Mouse (Mus musculus) CH12F3 (cell line): ENCODE data around the gene Scn8a.

Source experiments
- in situ Hi-C: fragments of 300-500 bp; cut with MboI; formaldehyde crosslinking; loops from 2 replicates; pipeline ENCODE4 v1.14.3; 2020; ENCODE audit warnings: low sequenced_read_pairs

Scn8a gene

DNA sequence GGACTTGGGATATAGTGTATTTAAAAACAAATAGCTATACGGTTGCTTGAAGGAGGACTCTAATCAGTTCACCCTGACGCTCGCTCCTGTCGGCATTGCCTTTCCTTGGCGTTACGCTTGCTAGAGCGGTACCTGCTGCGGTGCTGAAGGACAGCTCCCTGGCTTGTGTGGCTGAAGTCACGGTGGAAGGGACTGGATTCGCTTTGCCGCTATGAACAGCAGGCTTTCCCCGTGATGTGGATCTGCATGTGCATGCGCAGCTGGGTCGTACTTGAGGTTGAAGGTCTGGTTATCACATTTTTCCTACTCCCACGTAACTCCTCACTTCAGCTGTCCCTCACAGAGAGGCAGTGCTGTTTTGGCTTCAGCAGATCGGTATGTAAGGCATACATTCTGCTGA lies 3.5 kb downstream of the Scn8a start:
- in situ Hi-C loops, result no loop called here

DNA sequence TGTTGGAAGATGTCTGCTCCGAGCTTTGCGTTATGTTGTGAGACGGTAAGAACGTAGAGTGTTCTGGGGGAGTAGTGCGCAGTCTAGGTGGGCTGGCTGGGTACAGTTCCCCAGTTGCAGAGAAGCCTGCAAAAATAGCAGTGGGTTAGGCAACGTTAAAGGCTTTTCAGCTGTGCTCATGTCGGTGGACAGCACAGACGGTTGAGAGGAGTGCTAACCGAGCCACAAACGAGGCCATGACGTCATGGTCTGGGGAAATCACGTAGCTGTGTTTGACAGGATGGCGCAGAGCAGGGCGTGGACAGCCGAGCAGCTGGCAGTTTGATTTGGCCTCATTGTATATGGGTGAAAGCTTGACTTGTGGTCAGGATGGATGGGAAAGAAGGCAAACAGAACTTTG lies 9.4 kb downstream of the Scn8a start:
- in situ Hi-C loops, result no loop called here

DNA sequence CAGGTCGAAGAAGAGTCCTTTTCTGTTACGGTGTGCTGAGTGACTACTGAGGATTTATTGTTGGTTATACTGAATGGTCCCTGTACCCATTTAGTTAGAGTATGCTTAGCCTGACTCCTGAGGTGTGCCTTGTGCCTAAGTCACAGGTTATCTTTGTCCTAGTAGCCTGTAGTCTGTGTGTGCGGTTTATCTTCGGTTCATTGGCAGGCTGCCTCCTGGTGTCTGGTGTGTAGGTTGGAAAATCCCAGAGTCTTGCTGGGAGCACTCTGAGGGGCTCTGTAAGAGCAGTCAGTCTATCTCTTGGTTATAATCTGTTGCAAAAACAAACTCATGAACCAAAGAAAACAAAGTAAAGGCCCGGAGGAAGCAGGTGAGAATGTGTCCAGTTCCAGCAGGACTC lies 11.7 kb downstream of the Scn8a start:
- in situ Hi-C loops, result no loop called here

DNA sequence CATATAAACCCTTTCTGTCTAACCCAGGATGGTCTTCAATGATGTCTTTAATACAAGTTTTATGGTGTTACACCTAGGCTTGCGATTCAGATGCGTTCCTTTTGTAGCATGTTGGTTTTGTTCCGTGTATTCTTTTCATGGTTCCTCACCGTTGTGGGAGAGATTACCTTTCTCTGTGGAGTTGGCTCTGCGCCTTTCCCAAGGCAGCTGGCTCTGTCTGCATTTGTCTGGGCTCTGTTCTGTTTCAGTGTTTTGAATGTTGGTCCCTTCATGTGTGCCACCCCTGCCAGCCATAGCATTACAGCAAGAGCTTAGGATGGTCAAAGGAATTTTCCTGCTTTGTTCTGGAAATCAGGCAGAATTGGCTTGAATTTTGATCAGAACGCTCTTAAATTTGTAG lies 14.8 kb downstream of the Scn8a start:
- in situ Hi-C loops, result no loop called here

DNA sequence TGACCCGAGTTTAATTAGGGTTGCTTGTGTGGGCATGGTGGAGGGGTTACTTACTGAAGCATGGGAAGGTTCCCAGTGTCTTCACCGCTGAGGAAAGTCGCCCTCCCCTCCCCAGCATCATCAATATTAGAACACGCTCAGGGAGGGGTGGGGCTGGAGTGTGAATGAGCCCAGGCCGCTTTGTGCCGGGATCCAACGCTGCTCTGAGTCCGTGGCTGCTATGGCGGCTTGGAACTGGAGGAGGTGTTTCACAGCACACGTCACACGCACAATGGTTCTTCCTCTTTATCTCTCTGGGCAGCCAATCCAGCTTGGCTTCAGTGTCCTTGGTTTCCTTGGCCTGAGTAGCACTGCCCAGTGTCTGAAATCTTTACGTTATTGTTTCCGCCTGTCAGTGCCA lies 22.3 kb downstream of the Scn8a start:
- in situ Hi-C loops, result no loop called here

DNA sequence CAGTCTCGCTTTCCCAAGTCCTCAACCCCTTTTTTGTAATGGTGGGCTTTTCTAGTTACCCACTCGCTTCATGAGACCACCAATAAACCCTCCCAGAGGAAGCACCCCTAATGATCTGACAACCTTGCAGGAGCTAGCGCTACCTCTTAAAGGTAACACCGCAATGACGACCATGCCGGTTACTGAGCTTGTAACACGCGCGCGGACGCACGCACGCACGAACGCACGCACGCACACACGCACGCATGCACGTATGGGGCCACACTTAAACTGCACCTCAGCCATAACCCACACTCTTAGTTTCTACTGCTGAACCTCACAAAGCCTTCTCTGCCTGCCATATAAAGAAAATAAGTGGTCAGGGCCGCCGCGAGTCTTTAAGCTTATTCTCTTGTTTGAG lies 26.8 kb downstream of the Scn8a start:
- in situ Hi-C loops, result no loop called here

DNA sequence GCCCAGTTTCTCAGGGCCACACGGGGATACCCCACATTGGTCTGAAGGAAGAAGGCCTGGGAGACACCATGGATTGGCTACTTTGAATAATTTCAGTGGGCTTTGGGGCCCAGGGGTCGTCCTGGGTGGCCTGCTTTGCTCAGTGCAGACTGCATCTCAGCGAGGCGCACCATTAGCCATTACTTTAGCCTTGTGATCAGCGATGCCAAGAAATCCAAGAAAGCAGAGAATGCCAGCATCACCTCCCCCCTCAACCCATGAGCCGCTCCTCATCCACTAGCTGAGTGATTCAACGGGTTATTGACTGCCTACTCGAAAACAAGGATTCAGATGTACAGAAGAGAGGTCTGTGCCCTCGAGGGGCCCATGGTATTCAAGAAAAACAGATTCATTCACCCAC lies 34.2 kb downstream of the Scn8a start:
- in situ Hi-C loops, result no loop called here

DNA sequence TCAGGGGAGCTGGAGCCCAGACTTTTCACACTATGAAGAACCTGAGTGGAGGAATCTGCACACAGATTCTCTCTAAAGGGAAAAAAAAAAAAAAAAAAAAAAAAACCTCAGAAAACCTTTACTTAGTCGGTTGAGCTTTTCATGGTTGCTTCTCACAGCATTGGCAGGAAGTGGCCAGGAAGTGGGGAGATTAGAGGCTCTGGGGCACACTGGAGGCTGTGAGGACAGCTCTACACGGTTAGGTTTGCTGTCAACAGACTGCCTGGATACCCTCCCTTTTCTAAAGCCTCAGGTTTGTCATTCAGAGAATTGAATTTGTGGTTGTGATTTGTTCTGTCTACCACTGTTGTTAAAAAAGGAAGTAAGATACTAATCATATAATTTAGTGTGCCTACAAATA lies 35.3 kb downstream of the Scn8a start:
- in situ Hi-C loops, result no loop called here

DNA sequence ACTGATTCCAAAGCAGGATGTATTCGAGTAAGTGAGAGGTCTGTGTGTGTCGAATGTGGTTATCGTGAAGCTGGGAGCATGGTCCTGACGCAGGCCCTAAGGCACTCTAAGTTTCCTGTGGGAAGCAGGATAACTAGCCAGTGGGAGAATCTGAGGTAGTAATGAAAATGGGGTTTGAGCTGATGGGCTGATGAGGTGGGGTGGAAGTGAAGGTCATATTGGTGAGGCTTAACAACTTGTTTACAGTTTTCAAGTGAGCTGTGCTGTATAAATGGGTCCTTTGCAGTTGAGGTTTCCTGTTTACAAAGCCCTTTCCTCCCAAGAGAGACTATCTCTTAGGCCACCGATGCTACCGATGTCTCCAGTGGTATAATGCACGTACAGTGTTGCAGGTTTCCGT lies 36.1 kb downstream of the Scn8a start:
- in situ Hi-C loops, result no loop called here

DNA sequence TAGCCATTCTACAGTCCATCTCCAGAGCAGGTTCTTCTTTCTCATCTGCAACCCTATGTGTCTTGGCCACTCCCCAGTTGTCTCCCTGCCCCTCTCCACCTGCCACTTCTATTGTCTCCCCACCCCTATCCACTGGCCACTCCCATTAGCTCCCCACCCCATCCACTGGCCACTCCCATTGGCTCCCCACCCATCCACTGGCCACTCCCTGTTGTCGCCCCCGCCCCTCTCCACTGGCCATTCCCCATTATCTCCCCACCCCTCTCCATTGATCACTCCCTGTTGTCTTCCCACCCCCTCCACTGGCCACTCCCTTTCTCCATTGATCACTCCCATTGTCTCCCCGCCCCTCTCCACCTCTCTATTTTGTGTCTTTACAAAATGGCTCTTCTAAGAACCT lies 39.2 kb downstream of the Scn8a start:
- in situ Hi-C loops, result no loop called here

DNA sequence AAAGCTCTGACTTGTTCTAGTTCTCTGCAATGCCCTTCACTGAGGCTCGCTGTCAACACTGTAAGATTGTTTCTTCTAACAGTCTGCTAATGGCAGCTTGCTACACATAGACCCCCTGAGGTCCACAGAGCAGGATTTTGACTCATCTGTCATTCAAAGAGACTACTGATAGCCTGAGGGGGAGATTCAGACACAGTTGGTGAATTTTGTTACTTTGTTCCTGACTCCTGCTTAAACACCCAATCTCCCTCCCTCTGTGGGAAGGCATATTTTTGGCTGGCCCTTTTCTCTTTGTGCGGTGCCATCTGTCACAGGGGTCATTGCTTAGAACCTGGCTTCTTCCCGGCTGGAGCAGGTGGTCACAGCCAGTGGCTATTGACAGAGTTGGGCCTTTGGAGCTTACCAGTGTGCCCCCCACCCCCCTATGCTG lies 40.1 kb downstream of the Scn8a start:
- in situ Hi-C loops, result no loop called here

DNA sequence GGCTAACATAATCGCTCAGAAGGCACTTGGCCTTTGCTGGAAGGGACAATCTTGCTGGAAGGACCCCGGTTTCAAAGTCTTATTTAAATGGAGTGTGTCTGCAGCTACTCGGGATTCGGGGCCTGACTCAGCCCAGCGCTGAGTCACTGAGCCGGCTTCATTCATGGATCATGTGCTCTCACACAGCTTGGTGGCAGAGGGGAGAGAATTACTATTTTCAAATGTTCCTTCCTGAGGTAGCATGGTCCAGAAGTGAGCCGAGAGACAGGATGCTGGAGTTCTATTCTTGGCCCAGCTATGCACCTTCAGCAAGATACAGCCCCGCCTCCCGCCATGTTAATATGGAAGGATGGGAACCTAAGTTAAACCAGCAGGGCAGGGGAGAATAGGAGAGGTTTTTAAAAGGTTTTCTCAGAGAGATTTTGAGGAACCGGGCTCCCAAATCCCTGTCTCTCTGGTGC lies 40.8 kb downstream of the Scn8a start:
- in situ Hi-C loops, result no loop called here

DNA sequence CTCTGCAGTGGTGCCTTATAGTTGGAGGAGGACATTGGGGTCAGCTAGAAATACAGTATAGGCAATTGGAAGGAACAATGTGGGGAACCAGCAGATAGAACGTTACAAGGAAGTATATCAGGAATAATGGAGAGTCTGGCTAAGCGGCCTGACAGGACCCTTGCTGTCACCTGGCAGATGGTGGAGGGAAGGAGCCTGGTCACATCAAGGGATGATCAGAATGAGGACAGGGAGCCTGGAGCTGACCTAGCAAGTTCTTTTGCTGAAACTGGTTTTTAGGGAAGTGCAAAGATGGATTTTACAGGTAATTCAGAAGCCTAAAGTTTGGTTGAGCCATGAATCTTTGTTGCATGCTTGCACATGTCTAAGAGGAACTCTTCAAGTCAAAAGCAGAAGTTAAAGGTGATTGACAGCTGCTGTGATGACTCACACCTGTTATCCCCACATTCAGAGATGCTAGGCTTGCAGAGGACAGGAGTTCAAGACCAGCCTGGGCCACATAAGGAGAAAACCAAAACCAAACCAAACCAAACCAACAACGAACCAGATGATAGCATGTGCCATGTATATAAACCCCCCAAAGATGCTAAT lies 43.1 kb downstream of the Scn8a start:
- in situ Hi-C loops, result no loop called here

DNA sequence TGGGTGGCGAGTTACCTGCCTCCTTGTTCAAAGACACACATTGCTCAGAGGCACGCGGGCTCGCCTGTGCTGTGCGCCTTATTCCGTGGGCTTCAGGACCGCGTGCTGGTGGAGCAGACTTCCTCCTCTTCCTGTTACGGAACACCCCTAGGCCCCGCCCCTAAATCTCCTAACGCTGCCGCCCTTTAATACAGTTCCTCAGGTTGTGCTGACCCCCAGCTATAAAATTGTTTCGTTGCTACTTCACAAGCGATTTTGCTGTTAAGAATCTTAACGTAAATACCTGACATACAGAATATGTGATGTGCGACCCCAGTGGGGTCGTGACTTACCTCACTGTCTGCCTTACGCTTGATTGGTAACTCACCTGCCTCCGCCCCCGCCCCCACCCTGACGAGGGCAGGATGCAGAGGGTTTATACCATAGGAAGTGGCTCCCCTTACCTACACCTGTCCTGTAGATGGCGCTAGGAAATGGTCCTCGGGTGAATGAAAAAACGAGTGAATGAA lies 45.1 kb downstream of the Scn8a start:
- in situ Hi-C loops, result no loop called here

DNA sequence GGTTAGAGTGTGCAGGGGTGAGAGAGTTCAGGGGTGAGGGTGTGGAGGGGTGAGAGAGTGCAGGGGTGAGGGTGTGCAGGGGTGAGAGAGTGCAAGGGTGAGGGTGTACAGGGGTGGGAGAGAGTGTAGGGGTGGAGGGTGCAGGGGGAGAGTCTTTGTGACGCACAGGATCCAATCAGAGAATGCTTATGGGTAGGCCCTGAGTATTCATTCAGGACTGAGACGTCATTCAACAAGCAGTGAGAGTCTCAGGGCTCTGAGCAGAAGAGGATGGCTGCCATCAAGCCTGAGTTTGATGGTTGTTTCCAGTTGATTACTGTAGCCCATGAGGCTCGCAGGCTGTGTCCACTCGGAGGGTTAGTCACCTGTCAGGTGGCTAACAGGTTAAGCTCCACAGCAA lies 48.4 kb downstream of the Scn8a start:
- in situ Hi-C loops, result no loop called here

DNA sequence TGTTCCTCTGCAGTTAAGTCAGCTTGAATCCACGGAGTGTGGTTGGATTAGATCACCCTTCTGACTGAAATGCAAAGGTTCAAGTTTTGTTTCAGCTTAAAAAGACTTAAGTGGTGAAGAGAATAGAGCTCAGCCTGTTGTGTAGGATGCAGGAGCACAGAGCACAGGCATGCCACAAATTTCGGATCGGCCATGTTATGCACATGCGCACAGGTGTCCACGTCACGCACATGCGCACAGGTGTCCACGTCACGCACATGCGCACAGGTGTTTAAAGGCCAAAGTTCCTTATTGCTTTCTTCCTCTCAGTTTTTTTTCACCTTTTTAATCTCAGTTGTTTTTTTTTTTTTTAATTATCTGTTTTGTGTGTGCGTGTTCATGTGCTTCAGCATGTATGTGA lies 52.6 kb downstream of the Scn8a start:
- in situ Hi-C loops, result no loop called here

DNA sequence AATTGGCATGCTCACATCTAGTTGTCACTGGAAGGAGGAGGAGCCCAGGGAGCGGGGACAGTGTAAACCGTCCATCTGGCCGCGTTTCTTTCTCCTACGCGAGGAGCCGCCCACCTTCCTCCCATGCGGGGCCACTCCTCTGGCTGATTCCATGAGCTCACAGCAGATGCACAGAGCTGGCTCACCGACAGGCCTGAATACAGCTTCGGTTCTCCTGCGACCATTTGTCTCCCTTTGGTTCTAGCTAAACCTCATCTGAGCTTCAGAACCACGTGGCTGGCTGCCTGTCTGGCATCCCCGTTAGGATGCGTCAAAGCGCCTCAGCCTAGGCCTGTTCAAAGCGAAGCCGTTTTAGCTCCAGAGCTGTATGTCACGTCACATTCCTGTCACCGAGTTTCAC lies 53.8 kb downstream of the Scn8a start:
- in situ Hi-C loops, result no loop called here

DNA sequence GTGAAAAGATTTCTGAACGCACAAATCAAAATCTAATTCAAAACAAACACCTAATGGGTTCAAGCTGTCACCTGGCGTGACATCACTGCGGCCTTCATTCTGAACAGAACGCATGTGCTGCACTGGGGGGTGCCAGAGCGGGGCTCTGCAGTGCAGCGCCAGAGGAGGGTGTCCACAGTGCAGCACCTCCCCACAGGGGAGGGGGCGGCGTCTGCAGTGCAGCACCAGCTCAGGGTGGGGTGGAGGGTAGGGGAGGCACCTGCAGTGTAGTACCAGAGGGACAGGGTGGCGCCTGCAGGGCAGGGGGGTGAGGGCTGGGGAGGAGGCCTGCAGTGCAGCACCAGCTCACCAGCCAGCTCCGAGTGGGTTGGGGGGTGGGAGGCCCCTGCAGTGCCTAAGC lies 55.3 kb downstream of the Scn8a start:
- in situ Hi-C loops, result no loop called here

DNA sequence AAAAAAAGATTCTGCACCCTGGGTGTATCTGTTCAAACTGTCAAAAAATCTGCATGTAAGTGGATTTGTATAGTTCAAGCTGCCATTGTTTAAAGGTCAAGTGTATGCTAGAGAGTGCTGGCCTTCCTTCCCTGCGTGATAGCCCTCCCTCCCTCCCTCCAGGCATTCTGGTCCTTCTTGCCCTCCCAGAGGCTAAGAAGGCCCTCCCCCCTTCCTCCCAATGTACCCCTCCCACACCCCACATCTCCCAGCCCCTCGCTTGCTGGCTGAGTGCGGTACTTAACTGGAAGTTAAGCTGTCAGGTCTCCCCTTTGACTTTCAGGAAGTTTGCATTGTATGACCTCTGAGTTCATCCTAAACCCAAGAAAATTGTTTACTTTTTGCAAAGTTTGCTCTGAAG lies 60.8 kb downstream of the Scn8a start:
- in situ Hi-C loops, result no loop called here

DNA sequence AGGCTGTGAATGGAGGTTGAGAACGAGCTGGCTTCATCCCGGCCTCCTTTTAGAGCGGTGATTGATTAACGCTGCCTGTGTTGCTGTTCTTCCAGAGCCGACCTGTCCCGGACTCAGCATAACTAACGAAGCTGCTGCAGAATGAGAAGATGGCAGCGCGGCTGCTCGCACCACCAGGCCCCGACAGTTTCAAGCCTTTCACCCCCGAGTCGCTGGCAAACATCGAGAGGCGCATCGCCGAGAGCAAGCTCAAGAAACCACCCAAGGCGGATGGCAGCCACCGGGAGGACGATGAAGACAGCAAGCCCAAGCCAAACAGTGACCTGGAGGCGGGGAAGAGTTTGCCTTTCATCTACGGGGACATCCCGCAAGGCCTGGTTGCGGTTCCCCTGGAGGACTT lies 66.5 kb downstream of the Scn8a start:
- in situ Hi-C loops, result no loop called here

DNA sequence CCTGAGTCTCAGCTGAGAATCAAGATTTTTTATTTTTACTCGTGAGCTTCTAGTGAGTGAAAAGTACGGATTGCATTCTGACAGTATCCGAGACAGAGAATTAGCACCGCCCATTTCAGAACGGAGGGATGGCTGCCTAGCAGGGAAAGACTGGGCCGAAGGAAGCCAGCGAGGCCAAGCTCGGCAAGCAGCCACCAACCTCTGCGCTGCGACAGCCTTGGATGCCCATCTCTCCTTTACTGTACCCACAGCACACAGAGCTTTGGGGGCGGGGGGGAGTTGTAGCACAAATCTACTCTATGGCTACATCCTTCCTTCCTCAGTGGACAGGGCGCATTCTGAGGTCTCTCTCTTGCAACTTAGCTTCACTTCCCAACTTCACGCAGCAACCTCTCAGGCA lies 78.7 kb downstream of the Scn8a start:
- in situ Hi-C loops, result no loop called here

DNA sequence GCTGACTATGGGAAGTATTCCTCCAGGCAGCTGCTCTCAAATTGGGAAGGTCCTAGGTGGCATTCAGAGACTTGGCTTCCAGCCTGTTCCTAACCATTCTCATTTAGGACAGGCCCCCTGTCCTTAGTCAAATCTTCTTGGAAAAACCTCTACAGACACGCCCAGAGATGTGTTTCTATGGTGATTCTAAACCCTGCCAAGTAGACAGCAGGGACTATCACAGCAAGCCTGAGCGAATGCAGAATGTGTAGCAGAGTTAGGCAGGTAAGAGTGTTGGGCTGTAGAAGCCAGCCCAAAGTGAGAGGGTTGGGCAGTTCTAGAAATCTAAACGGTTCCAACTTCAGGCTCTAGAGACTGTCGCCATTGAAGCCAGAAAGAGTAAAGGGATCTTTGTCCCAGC lies 79.5 kb downstream of the Scn8a start:
- in situ Hi-C loops, result no loop called here

DNA sequence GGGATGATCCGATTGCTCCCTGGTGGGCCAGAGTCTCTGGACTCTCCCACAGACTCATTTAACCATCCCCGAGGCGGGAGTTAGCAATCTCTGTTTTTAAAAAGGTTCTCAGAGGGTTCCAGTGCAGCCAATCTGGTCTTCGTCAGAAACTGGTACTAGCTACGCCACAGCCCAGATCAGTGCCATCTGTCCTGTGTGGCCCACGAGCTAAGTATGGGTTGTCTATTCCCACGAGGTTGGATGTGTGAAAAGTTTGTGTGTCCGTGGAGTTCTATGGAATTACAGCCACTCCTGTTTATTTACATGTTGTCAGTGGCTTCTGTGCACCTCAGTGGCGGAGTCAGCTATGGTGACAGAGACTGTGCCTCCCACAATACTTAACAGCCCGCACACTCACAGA lies 81.8 kb downstream of the Scn8a start:
- in situ Hi-C loops, result no loop called here
